Mouse (Mus musculus) granulocyte monocyte progenitor cell, adult 5-6 weeks (primary cell): Measurements from ENCODE around the gene Olfr690. TPM values are rescaled to one million over a fixed set of nuclear protein-coding genes. Genes with fewer than 3 reads are reported as not detected.
"Not testable (repeated sequence)": the region's sequence is repeated elsewhere in the genome, so short reads cannot be mapped to it uniquely, and the experiment has no call there.

Experiments used
- ATAC-seq: replicated peaks from 2 replicates; pipeline ENCODE4 v1.8.0; 2016; ENCODE audit warnings: mild to moderate bottlenecking, moderate TSS enrichment, inconsistent platforms; ENCODE audit not compliant: poor library complexity, severe bottlenecking
- total RNA-seq, 2 experiments: library from RNA; stranded (forward) in 1 of 2; stranded (reverse) in 1 of 2; fragments of 200-712, 200-1000 nt in 1 of 2; fragments of >200 nt in 1 of 2; fragmentation: Nextera tagmentation in 1 of 2; gene quantifications; 2 replicates each; pipeline ENCODE4 v1.2.3; 2014 to 2017

Olfr690 gene
- not detected in 2 replicates for total RNA-seq (2014; fragmentation: Nextera tagmentation)
- total RNA-seq (2017) = not detected in 2 replicates

- ATAC-seq = no peak
Measured at GRCm38 (mm10) chr7:105334004-105334403, at the start of gene Olfr690. TSS of gene Olfr690 (minus strand) at chr7:105334104.

- ATAC-seq = peak; percentile 82
Measured at GRCm38 (mm10) chr7:105380329-105380728, 46.4 kb upstream of the Olfr690 start.

GRCm38 (mm10) chr7:105374866-105375265 is 41.0 kb upstream of the Olfr690 start, which contains the start of gene Gm5901:
TSS of gene Gm5901 (plus strand) at chr7:105375038.
- no peak for ATAC-seq

DNA sequence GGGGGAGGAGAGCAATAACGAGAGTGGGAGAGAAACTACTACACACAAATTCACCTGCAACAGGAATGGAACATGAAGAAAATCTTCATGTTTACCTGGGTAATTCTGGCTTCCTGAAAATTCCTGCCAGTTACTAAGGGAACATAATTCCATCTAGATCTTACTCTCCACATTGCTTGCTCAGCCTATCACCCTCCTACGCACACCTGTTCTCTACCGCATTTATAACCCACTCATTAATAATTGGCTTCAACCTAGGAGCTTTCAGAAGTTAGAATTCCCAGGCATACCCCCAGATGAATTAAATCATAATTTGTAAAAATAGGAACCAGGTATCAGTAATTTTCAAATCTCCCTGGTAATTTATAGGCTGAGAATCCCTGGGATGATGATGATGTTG is 40.1 kb upstream of the Olfr690 start:
- no peak for ATAC-seq

DNA sequence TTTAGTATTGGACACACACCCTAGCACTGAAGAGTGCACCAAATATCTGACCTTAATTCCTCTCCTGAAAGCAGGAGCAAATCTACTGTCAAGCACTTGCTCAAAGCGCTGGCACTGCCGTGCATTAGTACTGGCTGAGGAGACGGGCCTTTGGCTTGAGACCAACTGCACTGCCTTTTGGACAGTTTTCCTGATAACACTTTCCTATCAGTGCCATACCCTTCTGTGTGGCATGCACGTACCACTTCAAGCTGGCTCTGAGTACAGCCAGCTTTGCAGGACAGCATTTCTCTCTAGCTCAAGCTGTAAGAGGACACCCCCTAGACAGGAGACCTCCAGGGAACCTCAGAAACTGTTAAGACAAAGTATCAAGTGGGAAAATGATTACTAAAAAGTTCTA is 39.6 kb upstream of the Olfr690 start:
- no peak for ATAC-seq

- ATAC-seq = peak; percentile 92
Measured at GRCm38 (mm10) chr7:105372912-105373311, 39.0 kb upstream of the Olfr690 start.

DNA sequence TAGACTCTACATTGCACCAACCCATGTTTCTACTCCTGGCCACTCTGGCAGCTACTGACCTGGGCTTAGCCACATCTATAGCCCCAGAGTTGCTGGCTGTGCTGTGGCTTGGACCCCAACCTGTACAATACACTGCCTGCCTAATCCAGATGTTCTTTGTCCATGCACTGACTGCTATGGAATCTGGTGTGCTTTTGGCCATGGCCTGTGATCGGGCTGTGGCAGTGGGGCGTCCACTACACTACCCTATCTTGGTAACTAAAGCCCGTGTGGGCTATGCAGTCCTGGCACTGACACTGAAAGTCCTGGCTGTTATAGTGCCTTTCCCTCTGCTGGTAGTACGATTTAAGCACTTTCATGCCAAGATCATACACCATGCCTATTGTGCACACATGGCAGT is 34.6 kb upstream of the Olfr690 start:
- ATAC-seq = no peak

DNA sequence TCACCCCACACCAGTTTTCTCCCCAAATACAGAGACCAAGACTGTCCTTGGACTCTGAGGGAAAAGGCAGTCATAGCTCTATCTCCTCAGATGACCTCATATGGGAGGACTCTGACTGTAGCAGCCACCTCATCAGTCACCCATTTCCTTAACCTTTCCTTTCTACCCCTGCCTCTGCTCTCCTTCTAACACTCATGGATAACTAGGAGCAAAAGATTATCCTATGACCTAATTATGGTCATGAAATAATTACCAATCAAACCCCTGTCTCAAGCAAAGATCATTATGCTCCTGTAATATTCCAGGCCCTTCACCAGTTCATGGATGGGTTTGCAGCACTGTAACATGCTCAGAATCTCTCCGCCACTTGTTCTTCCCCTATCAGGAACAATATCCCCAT is 34.0 kb upstream of the Olfr690 start, which contains the start of gene Olfr692:
Olfr692 (plus strand) TSS at position 301 of the 400 bp plus-strand sequence.
- ATAC-seq = no peak

DNA sequence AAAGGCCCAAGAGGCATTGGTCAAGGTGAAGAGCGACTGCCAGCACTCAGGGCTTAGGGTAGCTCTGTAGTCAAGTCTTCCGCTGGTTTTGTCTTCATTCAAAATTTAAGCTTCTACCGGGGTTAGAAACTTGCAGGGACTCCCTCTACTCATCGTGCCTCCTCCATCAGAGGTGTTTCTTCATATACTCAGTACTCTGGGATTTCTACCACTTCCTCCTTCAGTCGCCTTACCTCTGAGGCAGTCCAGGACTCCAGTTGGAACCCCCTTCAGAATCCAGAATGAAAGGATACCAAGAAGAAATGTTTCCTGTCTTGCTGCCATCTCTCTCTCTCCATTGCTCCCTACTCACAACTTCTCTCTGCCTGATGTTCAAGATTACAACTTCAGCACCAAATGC is 33.4 kb upstream of the Olfr690 start:
- ATAC-seq = peak; percentile 57

DNA sequence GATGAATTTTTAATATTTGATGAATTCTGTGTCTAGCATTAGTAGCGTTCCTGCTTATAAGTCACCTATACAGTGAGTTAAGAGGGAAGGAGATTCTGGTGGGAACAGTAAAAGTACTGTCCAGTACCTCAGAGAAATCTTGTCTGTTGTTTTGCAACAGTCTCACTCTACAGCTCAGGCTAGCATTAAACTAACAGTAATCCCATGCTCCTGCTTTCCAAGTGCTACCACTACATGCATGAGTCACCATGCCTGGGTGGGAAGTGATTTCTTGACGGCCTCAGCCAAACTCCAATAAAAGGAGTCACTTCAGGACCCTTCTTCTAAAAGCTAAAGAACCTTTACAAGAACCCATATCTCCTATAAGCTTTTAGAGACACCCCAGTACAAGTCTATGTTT is 27.8 kb upstream of the Olfr690 start:
- ATAC-seq = no peak

DNA sequence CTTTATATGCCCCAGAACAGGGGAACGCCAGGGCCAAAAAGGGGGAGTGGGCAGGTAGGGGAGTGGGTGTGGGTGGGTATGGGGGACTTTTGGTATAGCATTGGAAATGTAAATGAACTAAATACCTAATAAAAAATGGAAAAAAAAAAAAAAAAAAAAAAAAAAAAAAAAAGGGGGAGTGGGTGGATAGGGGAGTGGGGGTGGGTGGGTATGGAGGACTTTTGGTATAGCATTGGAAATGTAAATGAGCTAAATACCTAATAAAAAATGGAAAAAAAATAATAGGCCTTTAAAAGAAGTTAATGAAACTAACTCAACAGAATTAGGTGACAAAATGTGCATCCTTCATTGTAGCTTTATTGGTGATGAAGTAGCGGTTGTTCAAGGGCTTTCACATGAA is 22.6 kb upstream of the Olfr690 start:
- ATAC-seq = not testable (repeated sequence)

GRCm38 (mm10) chr7:105356064-105356463 is 22.2 kb upstream of the Olfr690 start:
- not testable (repeated sequence) for ATAC-seq

GRCm38 (mm10) chr7:105342752-105343151 is 8.8 kb upstream of the Olfr690 start:
- no peak for ATAC-seq

DNA sequence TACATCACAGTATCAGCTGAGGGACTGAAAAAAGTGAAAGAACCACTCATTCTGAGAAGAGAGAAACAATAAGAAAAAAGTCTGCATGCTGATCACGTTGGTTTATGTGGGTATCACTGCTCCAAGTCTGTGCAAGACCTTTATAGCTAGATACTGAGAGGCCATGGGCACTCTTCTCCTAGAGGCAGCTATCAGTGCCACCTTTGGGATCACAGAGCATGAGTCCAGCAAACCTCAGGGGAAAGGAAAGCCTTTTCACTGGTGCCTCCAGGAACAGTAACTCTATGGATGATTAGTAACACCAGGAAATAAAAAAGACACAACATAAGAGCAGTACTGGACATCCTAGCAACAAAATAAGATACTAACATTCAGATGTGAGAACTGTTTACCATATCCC is 8.3 kb upstream of the Olfr690 start, which contains the start of gene Olfr691:
Olfr691 (minus strand) TSS at position 101 of the 400 bp plus-strand sequence.
- ATAC-seq = no peak

GRCm38 (mm10) chr7:105325302-105325701 is 8.6 kb downstream of the Olfr690 start:
- ATAC-seq = no peak

DNA sequence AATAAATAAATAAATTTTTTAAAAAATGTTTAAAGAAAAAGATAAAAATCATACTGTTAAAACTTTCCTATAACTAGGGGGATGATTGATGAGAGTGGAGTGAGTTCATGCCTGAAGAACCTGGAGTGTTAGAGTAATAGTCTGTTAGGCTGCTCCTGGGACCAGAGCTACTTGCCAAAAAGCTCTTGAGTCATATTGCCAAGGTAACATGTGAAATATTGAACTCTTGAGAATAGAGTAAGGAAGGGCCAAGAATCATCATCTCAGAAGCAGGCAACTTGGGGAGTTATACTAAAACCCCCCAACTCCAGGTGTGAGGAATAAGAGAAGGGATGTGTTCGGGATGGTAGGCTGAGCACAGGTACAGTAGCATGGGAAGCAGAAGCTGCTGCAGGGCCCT is 23.0 kb downstream of the Olfr690 start, which contains the start of gene Olfr689:
Olfr689 (plus strand) TSS at position 301 of the 400 bp plus-strand sequence.
- ATAC-seq = no peak

- no peak for ATAC-seq
Measured at GRCm38 (mm10) chr7:105290051-105290450, 43.9 kb downstream of the Olfr690 start.

GRCm38 (mm10) chr7:105287795-105288194 is 46.1 kb downstream of the Olfr690 start, which contains the start of gene Olfr688:
TSS of gene Olfr688 (plus strand) at chr7:105288095.
- ATAC-seq = no peak
